Mouse (Mus musculus): Measurements from ENCODE around the gene Xpo1. TPM values are rescaled to one million over a fixed set of nuclear protein-coding genes. Genes with fewer than 3 reads are reported as not detected.
A peak's percentile ranks its signal among the peaks of the same experiment; 100 is the strongest.
"Not testable (repeated sequence)": the region's sequence is repeated elsewhere in the genome, so short reads cannot be mapped to it uniquely, and the experiment has no call there.

Xpo1 gene
- total RNA-seq, 2 experiments from 2014 or later: 145 to 324 TPM

DNA sequence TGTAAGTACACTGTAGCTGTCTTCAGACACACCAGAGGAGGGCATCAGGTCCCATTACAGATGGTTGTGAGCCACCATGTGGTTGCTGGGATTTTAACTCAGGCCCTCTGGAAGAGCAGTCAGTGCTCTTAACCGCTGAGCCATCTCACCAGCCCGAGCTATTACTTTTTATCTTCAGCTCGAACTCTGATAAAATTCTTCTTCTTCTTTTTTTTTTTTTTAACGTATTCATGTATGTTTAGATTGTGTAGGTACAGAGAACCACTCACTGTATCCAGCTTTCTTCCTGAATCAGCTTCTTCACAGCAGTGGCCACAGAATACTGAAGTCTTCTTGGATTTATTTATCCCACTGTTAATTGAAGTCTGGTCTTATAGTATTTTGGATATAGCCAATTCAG is 33.0 kb downstream of the Xpo1 start:
- not testable (repeated sequence) for ATAC-seq (replicated peaks; ENCODE audit: low FRiP score, poor library complexity, severe bottlenecking)

DNA sequence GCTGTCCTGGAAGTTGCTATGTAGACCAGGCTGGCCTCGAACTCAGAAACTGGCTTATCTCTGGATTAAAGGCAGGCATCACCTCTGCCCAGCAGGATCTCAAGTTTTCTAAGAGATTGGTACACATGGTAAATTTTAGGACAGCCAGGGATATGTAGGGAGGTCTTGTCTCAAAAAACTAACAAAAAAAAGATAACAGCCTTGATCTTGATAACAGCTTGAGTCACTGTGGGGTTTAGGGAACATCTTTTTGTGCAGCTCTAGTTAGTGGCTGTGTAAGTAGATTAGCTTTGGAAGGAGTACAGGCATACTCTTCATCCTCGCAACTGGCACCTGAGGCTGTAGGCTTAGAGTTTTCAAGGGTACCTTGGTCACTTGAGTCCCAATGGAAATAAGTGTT is 41.5 kb downstream of the Xpo1 start:
- no peak for ATAC-seq (replicated peaks; ENCODE audit: low FRiP score, poor library complexity, severe bottlenecking)

DNA sequence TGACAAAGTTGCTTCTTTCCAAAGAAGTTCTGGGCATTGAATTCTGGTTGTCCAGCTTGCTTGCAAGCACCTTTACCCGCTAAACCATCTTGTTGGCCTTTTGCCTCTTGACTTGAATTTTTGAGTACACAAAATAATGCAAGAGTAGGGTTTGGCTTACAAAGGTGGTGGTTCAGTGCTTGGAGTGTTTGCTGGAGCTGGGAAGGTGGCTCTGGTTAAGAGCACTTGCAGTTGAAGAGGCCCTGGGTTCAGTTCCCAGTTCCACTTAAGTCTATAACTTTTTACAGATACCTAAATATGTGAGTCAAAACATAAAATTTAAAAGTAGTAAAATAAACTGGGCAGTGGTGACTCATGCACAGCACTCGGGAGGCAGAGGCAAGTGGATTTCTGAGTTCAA is 42.5 kb downstream of the Xpo1 start:
- no peak for ATAC-seq (replicated peaks; ENCODE audit: low FRiP score, poor library complexity, severe bottlenecking)

DNA sequence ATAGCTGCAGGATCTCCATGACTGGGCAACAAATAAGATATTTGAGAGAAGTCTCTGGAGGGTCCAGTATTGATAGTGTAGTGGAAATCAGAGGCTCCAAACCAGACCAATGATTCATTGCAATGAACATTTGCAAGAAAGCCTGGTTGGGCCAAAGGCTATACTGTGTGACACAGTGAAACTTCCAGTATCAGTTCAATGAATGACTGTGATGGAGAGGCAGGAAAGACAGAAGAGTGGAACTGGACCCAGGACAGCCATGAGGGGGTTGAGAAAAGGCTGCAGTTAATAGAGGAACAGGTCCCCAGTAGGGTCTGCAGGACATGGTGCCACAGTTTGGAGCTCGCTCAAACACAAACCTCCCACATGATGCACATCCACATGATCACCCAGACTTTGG is 44.1 kb downstream of the Xpo1 start:
- no peak for ATAC-seq (replicated peaks; ENCODE audit: low FRiP score, poor library complexity, severe bottlenecking)

DNA sequence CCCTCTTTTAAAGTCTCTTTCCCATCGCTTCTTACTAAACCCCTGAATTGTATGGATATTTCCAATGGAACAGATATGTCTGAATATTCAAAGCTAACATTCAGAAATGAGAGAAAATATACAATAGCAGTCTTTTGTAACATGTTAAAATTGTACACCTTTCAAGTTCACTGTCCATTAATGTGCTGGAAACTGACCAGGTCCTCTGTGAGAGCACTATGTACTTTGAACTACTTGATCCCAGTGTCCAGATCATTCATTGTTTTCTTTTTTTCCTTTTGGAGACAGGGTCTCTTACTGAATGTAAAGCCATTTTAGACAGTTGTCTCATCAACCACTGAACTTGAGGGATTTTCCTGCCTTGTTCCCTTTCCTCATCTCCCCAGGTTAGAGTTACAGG is 47.3 kb downstream of the Xpo1 start:
- no peak for ATAC-seq (replicated peaks; ENCODE audit: low FRiP score, poor library complexity, severe bottlenecking)

- not testable (repeated sequence) for ATAC-seq (replicated peaks; ENCODE audit: low FRiP score, poor library complexity, severe bottlenecking)
Measured at GRCm38 (mm10) chr11:23305101-23305672, 49.3 kb downstream of the Xpo1 start.

DNA sequence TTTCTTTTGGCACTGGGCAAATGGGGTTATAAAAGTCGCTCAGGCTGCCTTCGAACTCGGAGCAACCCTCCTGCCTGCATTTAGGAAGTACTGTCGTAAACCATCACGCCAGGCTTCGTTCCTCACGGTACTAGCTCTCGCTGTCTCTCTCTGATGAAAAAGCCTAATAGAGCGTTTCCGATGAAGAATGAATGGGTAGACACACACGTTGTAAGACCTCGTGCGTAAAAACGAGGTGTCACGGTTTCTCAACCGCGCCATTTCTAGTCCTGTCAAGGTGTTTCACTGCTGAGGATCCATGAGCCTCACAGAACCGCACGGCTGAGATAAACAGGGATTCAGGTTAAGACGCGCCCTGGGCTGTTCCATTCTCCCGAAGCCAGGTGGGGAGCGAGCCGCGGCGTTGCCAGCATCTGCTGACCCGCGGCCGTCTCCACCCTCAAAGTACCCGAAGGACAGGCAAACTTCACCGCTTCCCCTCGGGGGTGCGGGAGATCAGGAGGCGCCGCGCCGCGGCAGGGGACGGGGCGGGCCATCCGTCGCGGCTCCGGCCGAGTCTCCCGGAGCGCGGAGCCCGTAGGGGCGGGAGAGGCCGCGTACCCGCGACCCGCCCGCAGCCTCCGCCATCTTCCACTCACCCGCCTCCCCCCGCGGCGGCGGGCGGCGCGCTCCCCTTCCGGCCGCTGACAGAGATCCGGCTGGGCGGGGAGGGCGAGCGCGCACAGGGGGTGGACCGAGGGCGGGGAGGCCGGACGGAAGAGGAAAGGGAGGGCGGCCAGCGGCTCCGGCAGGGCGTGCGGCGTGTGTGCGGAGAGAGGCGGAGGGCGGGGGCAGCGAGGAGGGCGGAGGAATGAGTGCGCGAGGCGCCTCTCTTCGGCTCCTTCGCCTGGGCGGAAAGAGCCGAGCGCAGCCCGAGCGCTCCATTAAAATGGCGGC is 50.1 kb downstream of the Xpo1 start:
- ATAC-seq (replicated peaks; ENCODE audit: low FRiP score, poor library complexity, severe bottlenecking): peak; percentile 97

DNA sequence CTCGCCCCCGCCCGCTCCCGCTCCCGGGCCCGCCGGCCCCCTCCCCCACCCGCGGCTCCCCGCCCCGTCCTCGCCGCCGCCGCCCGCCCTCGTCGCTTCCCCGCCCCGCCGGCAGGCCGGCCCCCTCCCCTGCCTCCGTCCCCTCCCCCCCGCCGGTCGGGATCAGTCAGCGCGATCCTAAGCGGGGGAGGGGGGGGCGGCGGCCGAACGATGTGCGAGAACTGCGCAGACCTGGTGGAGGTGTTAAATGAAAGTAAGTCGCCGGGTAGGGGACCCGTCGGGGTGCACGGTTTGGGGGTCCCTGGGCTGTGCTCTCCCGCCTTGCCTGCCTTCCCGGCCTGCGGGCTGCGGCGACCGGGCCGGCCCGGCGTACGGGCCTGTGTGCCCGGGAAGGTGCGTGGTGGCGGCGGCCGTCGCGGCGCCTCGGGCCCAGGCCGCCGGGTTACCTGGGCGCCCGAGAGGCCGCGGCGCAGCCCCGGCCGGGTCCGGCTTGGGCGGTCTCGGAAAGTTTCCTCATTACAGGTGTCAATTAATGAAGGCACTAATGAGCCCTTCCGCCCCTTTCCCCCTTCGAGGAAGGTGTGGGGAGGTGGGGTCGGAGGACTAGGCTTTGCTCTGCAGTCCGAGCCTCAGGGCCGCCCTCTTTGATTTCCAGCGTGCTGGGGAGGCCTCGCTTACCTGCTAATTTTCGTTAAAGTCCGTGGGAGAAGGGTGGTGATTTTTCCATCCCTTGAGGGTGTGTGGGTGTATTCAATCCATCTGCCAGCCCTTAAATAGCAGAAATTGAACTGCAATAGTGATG is 51.1 kb downstream of the Xpo1 start, which contains the start of gene Usp34:
Gene Usp34 (plus strand): TSS at position 132 of the 802 bp plus-strand sequence.
- ATAC-seq (replicated peaks; ENCODE audit: low FRiP score, poor library complexity, severe bottlenecking): no peak

- ATAC-seq (replicated peaks; ENCODE audit: low FRiP score, poor library complexity, severe bottlenecking): no peak
Measured at GRCm38 (mm10) chr11:23307566-23307920, 51.7 kb downstream of the Xpo1 start.

DNA sequence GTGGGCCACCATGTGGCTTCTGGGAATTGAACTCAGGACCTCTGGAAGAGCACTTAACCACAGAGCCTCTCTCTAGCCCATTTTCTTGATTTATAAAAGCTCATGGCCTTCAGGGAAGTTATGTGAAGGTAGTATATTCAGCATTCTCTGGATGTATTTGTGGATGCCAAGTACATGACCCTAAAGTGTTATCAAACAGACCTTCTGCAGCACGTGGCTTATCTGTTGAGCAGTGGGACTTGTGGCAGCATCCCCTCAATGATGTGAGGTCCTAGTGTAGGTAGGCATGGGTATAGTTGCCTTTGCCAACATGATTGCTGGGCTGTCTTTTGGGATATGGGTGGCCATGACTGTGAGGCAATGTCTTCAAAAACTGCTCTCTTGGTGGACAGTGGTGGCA is 57.7 kb downstream of the Xpo1 start:
- peak; percentile 90 for ATAC-seq (replicated peaks; ENCODE audit: low FRiP score, poor library complexity, severe bottlenecking)

- no peak for ATAC-seq (replicated peaks; ENCODE audit: low FRiP score, poor library complexity, severe bottlenecking)
Measured at GRCm38 (mm10) chr11:23329413-23329812, 73.6 kb downstream of the Xpo1 start.

- no peak for ATAC-seq (replicated peaks; ENCODE audit: low FRiP score, poor library complexity, severe bottlenecking)
Measured at GRCm38 (mm10) chr11:23332136-23332535, 76.3 kb downstream of the Xpo1 start.

DNA sequence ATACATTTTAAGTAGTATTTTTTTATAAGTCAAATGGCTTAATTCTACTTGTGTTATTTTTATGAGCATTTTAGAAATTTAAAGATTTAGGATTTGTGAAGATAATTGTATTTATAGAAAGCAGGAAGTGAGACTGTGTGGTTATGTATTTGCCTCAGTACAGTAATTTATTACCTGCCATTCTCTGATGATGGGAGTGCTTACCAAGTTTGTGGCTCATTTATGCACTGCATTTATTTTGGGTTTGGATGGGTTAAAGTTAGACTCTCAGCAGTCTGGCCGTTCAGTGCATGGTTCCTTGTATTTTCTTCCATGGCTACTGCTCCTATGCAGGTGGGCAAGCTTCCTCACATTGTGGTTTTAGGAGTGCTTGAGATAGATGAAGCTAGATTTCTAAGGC is 79.3 kb downstream of the Xpo1 start:
- ATAC-seq (replicated peaks; ENCODE audit: low FRiP score, poor library complexity, severe bottlenecking): no peak

Other genes starting within 250 kb of the Xpo1 start
- 8.0 and 29.9 TPM in 2 replicates for gene Fam161a, start 248.5 kb upstream of the Xpo1 start, total RNA-seq (2015; ENCODE audit: low replicate concordance)
- gene Fam161a, start 248.5 kb upstream of the Xpo1 start, total RNA-seq (2017; ENCODE audit: low replicate concordance): 6.8 and 19.2 TPM in 2 replicates
- gene Usp34, start 50.9 kb downstream of the Xpo1 start, total RNA-seq (2015; ENCODE audit: low replicate concordance): 73.5 and 161 TPM in 2 replicates
- 69.0 and 77.5 TPM in 2 replicates for gene Usp34, start 50.9 kb downstream of the Xpo1 start, total RNA-seq (2017; ENCODE audit: low replicate concordance)
- 40.7 and 44.7 TPM in 2 replicates for gene Ahsa2, start 242.0 kb downstream of the Xpo1 start, total RNA-seq (2015; ENCODE audit: low replicate concordance)
- gene Ahsa2, start 242.0 kb downstream of the Xpo1 start, total RNA-seq (2017; ENCODE audit: low replicate concordance): 18.7 and 20.8 TPM in 2 replicates

All from erythroid progenitor cell, adult 5-6 weeks (primary cell).